Mouse (Mus musculus): ENCODE results near the gene Fam78a.

The Fam78a gene

DNA sequence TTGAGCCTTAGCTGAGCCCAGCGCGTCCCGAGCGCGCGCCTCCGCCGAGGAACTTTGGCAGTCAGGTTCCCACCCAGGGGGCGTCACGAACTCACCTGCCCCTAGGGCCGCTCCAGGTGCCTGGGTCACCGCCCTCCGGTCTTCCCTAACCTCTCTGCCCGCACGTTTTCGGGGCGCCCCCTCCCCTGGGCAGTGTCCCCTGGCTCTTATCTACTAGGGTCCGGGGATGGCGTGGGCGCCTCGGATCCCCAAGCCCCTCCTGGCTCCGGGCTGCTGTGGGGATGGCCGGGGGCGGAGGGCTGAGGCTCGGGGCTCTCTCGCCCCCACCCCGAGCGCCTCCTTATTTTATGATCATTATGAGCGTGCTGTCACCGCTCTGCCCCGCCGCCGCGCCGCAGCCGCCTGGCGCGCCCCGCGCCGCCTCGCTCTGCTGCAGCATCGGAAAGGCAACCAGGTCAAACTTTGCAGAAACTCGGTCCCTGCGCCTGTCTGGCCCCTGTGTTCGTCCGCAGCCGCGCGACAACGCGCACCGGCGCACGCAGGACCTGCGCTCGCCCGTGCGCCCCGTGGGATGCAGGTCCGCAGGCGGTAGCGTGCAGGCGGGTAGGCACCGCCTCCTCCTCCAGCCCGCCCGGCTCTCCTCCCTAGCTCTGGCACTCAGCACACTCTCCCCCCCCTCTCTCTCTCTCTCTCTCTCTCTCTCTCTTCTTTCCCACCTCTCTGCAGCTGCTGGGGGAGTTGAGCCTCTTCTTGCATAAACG lies at the start of gene Fam78a:
TSS of gene Fam78a (minus strand) at position 747 of the 761 bp plus-strand sequence.
- peak; percentile 73 for DNase-seq

- DNase-seq, result peak; percentile 86
Measured at GRCm38 (mm10) chr2:32134039-32134438, 49.4 kb upstream of the Fam78a start.

- DNase-seq, result peak; percentile 83
Measured at GRCm38 (mm10) chr2:32132567-32132992, 47.9 kb upstream of the Fam78a start.

GRCm38 (mm10) chr2:32131866-32132566 lies 47.4 kb upstream of the Fam78a start:
- DNase-seq, result no peak

DNA sequence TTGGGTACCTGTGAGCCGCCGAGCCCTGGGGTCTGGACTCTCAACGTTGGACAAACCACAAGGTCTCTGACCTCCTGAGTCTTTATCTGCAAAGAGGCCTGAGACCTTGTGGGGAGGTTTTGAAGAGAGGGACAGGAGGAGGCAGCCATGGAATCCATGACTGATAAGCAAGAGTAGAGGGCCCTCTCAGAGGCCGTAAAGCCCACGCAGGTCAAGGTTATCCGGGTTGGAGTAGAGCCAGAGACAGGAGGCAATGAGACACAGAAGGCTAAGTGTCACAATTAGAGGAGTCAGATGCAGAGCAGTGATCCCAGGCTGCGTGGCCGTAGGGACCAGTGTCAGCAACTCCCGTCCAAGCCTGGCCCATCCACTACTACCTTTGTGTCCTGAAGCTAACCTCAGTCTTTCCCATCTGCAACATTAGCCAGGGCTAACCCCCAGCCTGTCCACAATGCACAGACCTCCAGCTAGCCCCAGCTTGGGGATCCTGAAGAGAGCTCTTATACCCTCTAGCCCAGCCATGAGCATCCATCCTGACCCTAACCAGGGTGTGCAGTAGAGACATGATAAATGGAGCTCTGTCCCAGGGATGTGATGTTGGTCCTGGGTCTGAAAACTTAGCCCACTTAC lies 46.7 kb upstream of the Fam78a start:
- DNase-seq, result no peak

DNA sequence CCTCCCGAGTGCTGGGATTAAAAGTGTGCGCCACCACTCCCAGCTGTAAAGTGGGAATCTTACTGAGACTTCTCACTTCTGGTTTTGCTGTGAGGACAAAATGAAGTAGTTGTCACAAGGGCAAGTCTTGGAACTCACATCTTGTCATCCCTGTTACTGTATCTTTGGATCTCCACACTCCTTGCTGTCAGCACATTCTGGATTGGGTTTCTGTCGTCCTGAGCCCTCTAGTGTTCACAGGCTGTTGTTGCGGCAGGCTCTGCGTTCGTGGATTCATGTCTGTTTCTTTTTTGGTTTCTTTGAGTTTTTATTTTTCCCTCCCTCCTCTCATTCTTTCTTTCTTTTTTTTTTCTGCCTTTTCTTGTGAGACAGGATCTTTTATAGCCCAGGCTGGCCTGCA lies 45.8 kb upstream of the Fam78a start:
- DNase-seq, result peak; percentile 73

- peak; percentile 29 for DNase-seq
Measured at GRCm38 (mm10) chr2:32129383-32130074, 44.9 kb upstream of the Fam78a start.

GRCm38 (mm10) chr2:32128536-32128841 lies 43.8 kb upstream of the Fam78a start:
- no peak for DNase-seq

GRCm38 (mm10) chr2:32127653-32128535 lies 43.2 kb upstream of the Fam78a start:
- DNase-seq, result peak; percentile 39

GRCm38 (mm10) chr2:32121785-32122184 lies 37.1 kb upstream of the Fam78a start:
- DNase-seq, result no peak

GRCm38 (mm10) chr2:32121150-32121549 lies 36.5 kb upstream of the Fam78a start:
- DNase-seq, result no peak

DNA sequence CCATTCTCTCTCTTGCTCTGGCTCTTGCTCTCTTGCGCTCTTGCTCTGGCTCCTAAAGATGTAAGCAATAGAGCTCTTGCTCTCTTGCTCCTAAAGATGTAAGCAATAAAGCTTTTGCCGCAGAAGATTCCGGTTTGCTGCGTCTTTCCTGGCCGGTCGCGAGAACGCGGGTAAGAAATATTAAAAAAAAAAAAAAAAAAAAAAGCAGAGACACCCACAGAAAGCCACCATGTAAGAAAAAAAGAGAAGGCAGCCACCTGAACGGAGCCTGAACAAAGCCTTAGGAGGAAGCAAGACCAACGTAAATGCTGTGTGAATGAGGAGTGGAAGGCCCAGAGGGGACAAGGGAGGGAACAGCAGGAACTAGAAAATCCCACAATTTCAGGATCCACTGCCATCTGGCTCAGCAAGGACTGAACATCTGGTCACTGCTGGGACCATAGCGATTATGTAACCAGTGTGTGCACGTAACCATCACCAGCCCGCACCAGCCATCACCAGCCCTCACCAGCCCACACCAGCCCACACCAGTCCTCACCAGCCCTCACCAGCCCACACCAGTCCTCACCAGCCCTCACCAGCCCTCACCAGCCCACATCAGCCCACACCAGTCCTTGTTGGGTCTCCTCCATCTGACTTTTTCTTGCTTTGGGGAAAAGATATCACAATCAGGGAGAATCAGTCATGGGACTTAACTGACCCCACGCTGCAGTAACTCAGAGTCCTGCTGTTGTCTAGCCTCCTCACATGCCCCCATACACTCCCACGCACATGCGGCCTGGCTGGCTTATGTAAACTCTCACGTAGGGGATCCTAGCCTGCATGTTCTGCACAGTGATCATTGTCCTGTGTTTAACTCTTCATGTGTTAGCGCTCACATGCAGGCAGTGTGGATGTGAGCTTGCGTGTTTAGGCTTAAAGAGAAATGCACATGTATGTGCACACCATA lies 35.4 kb upstream of the Fam78a start:
- DNase-seq, result no peak

DNA sequence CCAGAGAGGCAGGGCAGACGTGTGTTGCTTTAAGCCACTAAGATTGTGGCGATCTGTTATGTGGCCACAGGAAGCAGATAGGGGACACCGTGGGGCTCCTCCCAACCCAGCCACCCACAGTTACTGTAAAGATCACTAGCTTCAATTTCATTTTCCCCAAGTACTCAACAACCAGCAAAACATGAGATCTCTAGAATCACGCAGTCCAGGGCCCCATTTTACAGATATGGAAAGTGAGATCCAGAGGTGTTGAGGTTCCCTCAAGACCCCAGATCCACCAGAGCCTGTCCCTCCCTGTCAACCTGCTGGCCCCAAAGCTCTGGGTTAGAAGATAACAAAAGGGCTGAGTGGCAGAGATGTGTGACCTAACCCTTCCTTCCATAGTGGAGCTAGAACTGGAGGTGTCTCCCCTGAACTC lies 31.2 kb upstream of the Fam78a start:
- DNase-seq, result no peak

GRCm38 (mm10) chr2:32112548-32112947 lies 27.9 kb upstream of the Fam78a start:
- DNase-seq, result no peak

GRCm38 (mm10) chr2:32111268-32111667 lies 26.6 kb upstream of the Fam78a start:
- no peak for DNase-seq

DNA sequence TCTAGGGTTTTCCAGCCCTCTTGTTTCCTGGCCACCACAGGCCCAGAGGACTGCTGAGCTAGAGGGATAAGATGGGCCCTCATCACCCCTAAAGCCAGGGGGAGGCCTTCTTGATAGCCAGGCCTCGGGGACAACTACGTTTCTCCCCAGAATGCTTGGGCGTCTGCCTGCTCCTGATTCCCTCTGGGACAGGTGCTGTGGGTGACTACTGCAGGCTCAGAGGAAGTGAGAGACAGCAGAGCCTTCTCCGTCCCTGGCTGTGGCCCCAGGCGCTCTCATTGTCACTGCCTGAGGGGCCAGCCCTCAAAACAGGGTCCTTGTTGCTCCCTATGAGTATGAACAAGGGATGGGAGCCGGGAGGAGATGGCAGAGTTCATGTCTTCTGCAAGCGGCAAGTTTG lies 21.3 kb upstream of the Fam78a start:
- DNase-seq, result no peak

- peak; percentile 40 for DNase-seq
Measured at GRCm38 (mm10) chr2:32105117-32105913, 20.7 kb upstream of the Fam78a start.

DNA sequence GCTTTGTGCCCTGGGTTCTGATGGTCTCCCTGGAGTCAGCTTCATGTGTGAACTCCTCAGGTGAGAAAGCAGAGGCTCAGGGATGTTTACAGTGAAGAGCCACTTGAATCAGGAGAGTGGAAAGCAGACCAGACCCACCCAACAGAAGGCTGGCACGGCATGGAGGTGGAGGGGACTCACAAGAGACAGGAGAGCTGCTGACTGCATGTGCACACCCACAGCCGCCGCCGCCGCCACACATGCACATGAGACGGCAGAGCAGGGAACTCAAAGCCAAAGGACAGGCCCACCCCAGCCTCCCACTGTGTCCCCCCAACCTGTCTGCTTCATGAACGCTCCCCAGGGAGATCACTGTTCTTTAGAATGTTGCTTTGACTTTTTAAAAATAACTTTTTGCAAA lies 19.5 kb upstream of the Fam78a start:
- no peak for DNase-seq

DNA sequence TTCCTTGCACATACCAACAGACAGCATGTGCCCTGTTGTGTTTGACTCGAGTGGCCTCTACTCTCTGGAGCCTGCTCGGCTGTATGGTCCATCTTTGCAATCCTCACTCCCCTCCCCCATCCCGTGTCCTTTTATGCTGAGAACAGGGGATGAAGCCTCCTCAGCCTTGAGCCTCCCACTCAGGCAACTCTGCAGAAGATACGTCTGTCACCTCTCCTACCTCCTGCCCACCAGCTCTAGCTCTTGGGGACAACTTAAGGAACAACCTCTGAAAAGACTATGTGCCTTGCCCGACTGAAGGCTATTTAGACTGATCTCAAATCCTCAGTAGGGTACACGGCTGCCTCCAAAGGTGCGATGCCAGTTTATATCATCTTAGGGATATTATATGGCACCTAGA lies 18.9 kb upstream of the Fam78a start:
- no peak for DNase-seq

GRCm38 (mm10) chr2:32102944-32103343 lies 18.3 kb upstream of the Fam78a start:
- no peak for DNase-seq

DNA sequence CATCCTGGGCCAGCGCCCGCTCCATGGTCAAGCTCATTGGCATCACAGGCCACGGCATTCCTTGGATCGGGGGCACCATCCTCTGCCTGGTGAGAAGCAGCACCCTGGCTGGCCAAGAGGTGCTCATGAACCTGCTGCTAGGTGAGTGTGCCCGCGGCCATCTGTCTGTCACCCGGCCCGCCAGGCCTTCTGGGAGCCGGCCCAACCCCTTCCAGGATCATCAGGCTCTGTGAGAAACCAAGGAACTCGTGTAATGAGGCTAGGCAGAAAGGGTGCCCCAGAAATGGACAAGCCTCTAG lies 11.4 kb upstream of the Fam78a start:
- DNase-seq, result no peak
